Mouse (Mus musculus) kidney, adult 2 months (tissue): ENCODE measurements around the gene Syce1l.

Source experiments
- CTCF ChIP-seq: fragments of 200-500 bp; conservative IDR thresholded peaks from 2 replicates; pipeline ENCODE4 v1.5.1; 2011; ENCODE audit warnings: low read depth, mild to moderate bottlenecking, control low read depth, low read length, moderate library complexity, mixed read lengths; ENCODE audit not compliant: insufficient read depth, insufficient read length
- POLR2A ChIP-seq: fragments of 200-500 bp; IDR thresholded peaks from one replicate; pipeline ENCODE4 v1.6.1; 2011; ENCODE audit warnings: low read depth, low read length, control low read depth

GRCm38 (mm10) chr8:113652450-113652849 lies 9.4 kb downstream of the Syce1l start:
- TF ChIP-seq POLR2A (no peak), CTCF (no peak)
